Mouse (Mus musculus): ENCODE data around the gene Borcs8. TPM values are rescaled to one million over a fixed set of nuclear protein-coding genes. Genes with fewer than 3 reads are reported as not detected.
A peak's percentile ranks its signal among the peaks of the same experiment; 100 is the strongest.

Gene Borcs8
- polyA plus RNA-seq (2012; rRNA removed), result 98.9 and 101 TPM in 2 replicates

- under 1% methylated on average over 46 of the region's 46 CpGs for WGBS
- Histone ChIP-seq H3K4me3 (replicated peaks; ENCODE audit: insufficient read depth, low read depth, low read length) (peak within 1 kb of the TSS; percentile 80), H3K27me3 (ENCODE audit: control insufficient read depth, insufficient read depth, low read length) (no peaks in the 10 kb centered on the region), H3K27ac (ENCODE audit: insufficient read depth, low read length) (peak within 1 kb of the TSS; percentile 9; the same call in 1 of the 2 replicates), H3K4me1 (ENCODE audit: control insufficient read depth, insufficient read depth, low read length) (peaks cover 16% of the 10 kb centered on the region)
- peak; percentile 98 to 99 for DNase-seq
- peak; percentile 82; the same call in 1 of the 2 replicates for TF ChIP-seq POLR2A (IDR thresholded peaks at IDR 0.05; ENCODE audit: borderline replicate concordance, insufficient read depth, low read length)
- TF ChIP-seq CTCF (IDR thresholded peaks at IDR 0.05; ENCODE audit: borderline replicate concordance, insufficient read depth, low read depth, low read length), result no peak
Measured at GRCm38 (mm10) chr8:70139026-70139857, at the start of gene Borcs8, which contains the start of the genes Rfxank and Mef2b. Gene Borcs8 (plus strand): TSS chr8:70139499. Gene Rfxank (minus strand): TSS chr8:70139154. Gene Mef2b (plus strand): TSS chr8:70139711.

- Histone ChIP-seq H3K4me3 (replicated peaks; ENCODE audit: insufficient read depth, low read depth, low read length) (no peak overlapping the region), H3K27ac (ENCODE audit: insufficient read depth, low read length) (no peak overlapping the region), H3K4me1 (ENCODE audit: control insufficient read depth, insufficient read depth, low read length) (no peaks in the 10 kb centered on the region), H3K27me3 (ENCODE audit: control insufficient read depth, insufficient read depth, low read length) (no peaks in the 10 kb centered on the region)
- TF ChIP-seq CTCF (IDR thresholded peaks at IDR 0.05; ENCODE audit: borderline replicate concordance, insufficient read depth, low read depth, low read length) (no peak), POLR2A (IDR thresholded peaks at IDR 0.05; ENCODE audit: borderline replicate concordance, insufficient read depth, low read length) (no peak)
- WGBS, result 70% methylated on average over 8 of the region's 8 CpGs
- no peak for DNase-seq
Measured at GRCm38 (mm10) chr8:70092786-70093185, 46.5 kb upstream of the Borcs8 start.

- H3K4me1 ChIP-seq (ENCODE audit: control insufficient read depth, insufficient read depth, low read length), result no peaks in the 10 kb centered on the region
- H3K4me3 ChIP-seq (replicated peaks; ENCODE audit: insufficient read depth, low read depth, low read length), result no peak overlapping the region
- no peak for DNase-seq
- TF ChIP-seq CTCF (IDR thresholded peaks at IDR 0.05; ENCODE audit: borderline replicate concordance, insufficient read depth, low read depth, low read length), result no peak
- TF ChIP-seq POLR2A (IDR thresholded peaks at IDR 0.05; ENCODE audit: borderline replicate concordance, insufficient read depth, low read length), result no peak
- 80% methylated on average over 8 of the region's 8 CpGs for WGBS
- no peak overlapping the region for H3K27ac ChIP-seq (ENCODE audit: insufficient read depth, low read length)
- no peaks in the 10 kb centered on the region for H3K27me3 ChIP-seq (ENCODE audit: control insufficient read depth, insufficient read depth, low read length)
Measured at GRCm38 (mm10) chr8:70099276-70099675, 40.0 kb upstream of the Borcs8 start.

- Histone ChIP-seq H3K4me1 (ENCODE audit: control insufficient read depth, insufficient read depth, low read length) (no peaks in the 10 kb centered on the region; the same call in 1 of the 2 replicates), H3K4me3 (replicated peaks; ENCODE audit: insufficient read depth, low read depth, low read length) (no peak overlapping the region), H3K27me3 (ENCODE audit: control insufficient read depth, insufficient read depth, low read length) (no peaks in the 10 kb centered on the region), H3K27ac (ENCODE audit: insufficient read depth, low read length) (no peak overlapping the region)
- 86% methylated on average over 8 of the region's 8 CpGs for WGBS
- DNase-seq, result no peak
- no peak for TF ChIP-seq POLR2A (IDR thresholded peaks at IDR 0.05; ENCODE audit: borderline replicate concordance, insufficient read depth, low read length)
Measured at GRCm38 (mm10) chr8:70100241-70100640, 39.1 kb upstream of the Borcs8 start.

GRCm38 (mm10) chr8:70104506-70104905, 34.8 kb upstream of the Borcs8 start:
- TF ChIP-seq CTCF (IDR thresholded peaks at IDR 0.05; ENCODE audit: borderline replicate concordance, insufficient read depth, low read depth, low read length) (peak; percentile 90), POLR2A (IDR thresholded peaks at IDR 0.05; ENCODE audit: borderline replicate concordance, insufficient read depth, low read length) (no peak)
- Histone ChIP-seq H3K27ac (ENCODE audit: insufficient read depth, low read length) (no peak overlapping the region), H3K4me3 (replicated peaks; ENCODE audit: insufficient read depth, low read depth, low read length) (no peak overlapping the region), H3K4me1 (ENCODE audit: control insufficient read depth, insufficient read depth, low read length) (no peaks in the 10 kb centered on the region; the same call in 1 of the 2 replicates), H3K27me3 (ENCODE audit: control insufficient read depth, insufficient read depth, low read length) (no peaks in the 10 kb centered on the region)
- DNase-seq, result peak; percentile 41 to 56
- 9% methylated on average over 6 of the region's 6 CpGs for WGBS

GRCm38 (mm10) chr8:70104922-70105321, 34.4 kb upstream of the Borcs8 start:
- H3K27ac ChIP-seq (ENCODE audit: insufficient read depth, low read length), result no peak overlapping the region
- no peak for DNase-seq
- H3K27me3 ChIP-seq (ENCODE audit: control insufficient read depth, insufficient read depth, low read length), result no peaks in the 10 kb centered on the region
- H3K4me1 ChIP-seq (ENCODE audit: control insufficient read depth, insufficient read depth, low read length), result no peaks in the 10 kb centered on the region; the same call in 1 of the 2 replicates
- TF ChIP-seq POLR2A (IDR thresholded peaks at IDR 0.05; ENCODE audit: borderline replicate concordance, insufficient read depth, low read length) (no peak), CTCF (IDR thresholded peaks at IDR 0.05; ENCODE audit: borderline replicate concordance, insufficient read depth, low read depth, low read length) (no peak)
- 70% methylated on average over 7 of the region's 7 CpGs for WGBS
- H3K4me3 ChIP-seq (replicated peaks; ENCODE audit: insufficient read depth, low read depth, low read length), result no peak overlapping the region

- TF ChIP-seq POLR2A (IDR thresholded peaks at IDR 0.05; ENCODE audit: borderline replicate concordance, insufficient read depth, low read length) (no peak), CTCF (IDR thresholded peaks at IDR 0.05; ENCODE audit: borderline replicate concordance, insufficient read depth, low read depth, low read length) (no peak)
- WGBS, result 98% methylated on average over 2 of the region's 2 CpGs
- Histone ChIP-seq H3K4me3 (replicated peaks; ENCODE audit: insufficient read depth, low read depth, low read length) (no peak overlapping the region), H3K27me3 (ENCODE audit: control insufficient read depth, insufficient read depth, low read length) (no peaks in the 10 kb centered on the region), H3K4me1 (ENCODE audit: control insufficient read depth, insufficient read depth, low read length) (0 out of 2 replicates have a peak, but pooled peaks cover 4% of the 10 kb centered on the region), H3K27ac (ENCODE audit: insufficient read depth, low read length) (no peak overlapping the region)
- no peak for DNase-seq
Measured at GRCm38 (mm10) chr8:70110451-70110850, 28.8 kb upstream of the Borcs8 start.

Measured in cerebellum, adult 2 months (tissue).